Mouse (Mus musculus) megakaryocyte progenitor cell, adult 5-6 weeks (primary cell): ENCODE results near the gene Glrx3. TPM values are rescaled to one million over a fixed set of nuclear protein-coding genes. Genes with fewer than 3 reads are reported as not detected.

Experiments
- ATAC-seq: replicated peaks from 2 replicates; pipeline ENCODE4 v1.8.0; 2016; ENCODE audit warnings: mild to moderate bottlenecking, moderate TSS enrichment, inconsistent platforms; ENCODE audit not compliant: poor library complexity
- total RNA-seq, 2 experiments: library from RNA; stranded (forward) in 1 of 2; stranded (reverse) in 1 of 2; fragments of 157-497, 149-512 nt in 1 of 2; fragments of 200-1000 nt in 1 of 2; gene quantifications; 2 replicates each; pipeline versions ENCODE4 v1.2.3 to v1.2.4; 2015 to 2017

Glrx3 gene
- total RNA-seq, 2 experiments from 2014 or later = 135 to 183 TPM

DNA sequence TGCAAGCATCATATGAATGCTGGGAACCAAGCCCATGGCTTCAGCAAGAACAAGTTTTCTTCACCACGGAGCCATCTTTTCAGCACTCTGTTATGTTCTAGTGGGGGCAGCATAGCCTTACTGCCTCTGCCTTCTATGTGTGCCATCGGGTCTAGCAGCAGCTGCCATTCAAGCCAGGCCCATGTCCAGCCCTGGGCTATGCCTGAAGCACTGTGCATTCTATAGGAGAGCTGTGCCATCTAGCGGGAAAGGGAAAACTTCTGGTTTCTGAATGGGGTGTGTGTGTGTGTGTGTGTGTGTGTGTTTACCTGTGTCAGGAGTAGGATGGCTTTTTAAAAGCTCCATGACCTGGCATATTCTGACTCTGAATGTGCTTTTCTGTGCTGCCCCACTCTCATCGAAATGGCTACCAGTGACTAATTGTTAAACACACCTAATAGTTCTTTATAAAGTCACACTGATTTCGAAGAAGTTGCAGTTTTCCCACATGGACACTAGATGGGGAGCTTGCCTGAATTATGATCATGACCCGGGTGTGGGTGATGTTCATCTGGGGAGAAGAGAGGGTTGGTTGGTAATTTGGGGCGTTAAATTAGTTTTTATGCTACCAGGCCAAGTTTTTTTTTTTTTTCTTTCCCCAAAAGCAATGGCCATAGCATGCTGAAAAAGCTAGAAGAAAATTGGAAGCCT, 34.2 kb downstream of the Glrx3 start:
- ATAC-seq = peak; percentile 65

DNA sequence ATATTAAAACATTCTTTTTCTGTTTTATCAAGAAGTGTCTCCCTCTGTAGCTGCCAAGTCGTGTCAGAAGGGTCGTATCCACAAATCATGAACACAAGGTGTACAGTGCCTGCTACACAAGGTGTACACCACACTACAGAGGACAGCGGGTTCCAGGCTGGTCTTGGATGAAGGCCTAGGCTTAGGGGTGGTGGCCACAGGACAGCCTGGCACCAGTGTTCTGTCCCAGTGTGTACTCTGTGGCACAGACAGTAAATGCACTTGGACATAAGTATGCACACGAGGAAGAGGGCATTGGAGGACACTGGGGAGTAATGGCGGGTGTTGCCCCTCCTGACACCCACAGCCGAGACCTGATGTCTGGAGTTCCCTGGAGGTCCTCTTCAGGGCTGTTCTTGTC, 34.7 kb downstream of the Glrx3 start:
- ATAC-seq = no peak

DNA sequence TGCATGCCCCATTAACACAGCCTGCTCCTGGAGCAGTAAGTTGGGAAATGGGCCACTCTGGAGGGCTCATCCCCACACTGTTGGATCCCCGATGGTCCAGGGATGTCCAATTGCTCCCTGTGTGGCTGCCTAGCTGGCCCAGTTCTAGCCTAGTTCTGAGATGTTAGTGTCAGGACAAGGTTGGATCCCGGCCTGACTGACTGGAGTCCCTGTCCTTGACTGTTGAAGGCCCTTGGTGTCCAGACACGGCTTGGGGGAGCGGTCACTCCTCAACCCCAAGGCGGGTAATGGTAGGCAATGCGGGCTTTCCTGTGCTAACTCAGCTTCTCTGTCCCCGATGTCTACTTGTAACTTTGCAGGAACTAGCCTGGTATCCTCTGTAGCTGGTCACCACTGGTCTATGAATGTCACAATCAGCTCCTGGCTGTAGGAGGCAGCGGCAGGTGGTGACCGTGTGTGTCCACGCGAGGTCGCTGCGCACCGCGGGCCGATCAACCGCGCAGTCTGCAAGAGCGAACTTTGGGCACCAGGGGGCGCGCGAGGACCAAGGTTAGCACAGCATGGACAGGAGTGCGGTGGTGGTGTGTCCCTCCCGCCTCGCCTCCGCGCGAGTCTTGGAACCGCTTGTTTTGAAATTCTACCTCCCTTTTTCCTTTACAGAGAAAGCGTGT, 40.7 kb downstream of the Glrx3 start:
- peak; percentile 100 for ATAC-seq

DNA sequence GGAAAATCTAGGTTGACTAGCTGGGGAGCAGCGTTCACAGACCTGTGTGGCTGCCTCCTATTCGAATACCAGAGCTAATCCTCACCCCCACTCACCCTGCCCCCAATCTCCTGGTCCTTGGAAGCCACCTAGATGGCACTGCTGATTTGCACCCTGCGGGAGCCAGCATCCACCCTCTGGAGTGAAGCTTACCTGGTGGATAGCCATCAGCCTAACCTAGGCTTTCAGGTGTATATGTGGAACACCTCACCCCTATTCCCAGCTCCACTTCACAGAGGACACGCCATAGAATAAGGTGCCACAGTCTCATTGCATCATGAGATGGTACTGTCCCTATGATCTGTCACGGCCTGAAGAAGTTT, 41.2 kb downstream of the Glrx3 start:
- peak; percentile 20; the same call in 1 of the 2 replicates for ATAC-seq

DNA sequence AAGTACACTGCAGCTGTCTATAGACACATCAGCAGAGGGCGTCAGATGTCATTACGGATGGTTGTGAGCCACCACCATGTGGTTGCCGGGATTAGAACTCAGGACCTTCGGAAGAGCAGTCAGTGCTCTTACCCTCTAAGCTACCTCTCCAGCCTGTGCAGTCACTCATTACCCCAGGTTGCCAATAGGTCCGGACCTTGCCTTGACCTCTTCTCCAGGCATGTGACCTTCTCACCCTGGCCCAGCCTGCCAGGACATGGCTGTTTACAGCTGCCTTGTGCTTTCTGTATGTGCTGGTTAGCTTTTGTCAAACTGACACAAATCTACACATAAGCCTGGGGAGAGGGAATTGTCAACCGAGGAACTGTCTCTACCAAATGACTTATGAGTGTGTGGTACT, 43.4 kb downstream of the Glrx3 start:
- ATAC-seq = no peak

DNA sequence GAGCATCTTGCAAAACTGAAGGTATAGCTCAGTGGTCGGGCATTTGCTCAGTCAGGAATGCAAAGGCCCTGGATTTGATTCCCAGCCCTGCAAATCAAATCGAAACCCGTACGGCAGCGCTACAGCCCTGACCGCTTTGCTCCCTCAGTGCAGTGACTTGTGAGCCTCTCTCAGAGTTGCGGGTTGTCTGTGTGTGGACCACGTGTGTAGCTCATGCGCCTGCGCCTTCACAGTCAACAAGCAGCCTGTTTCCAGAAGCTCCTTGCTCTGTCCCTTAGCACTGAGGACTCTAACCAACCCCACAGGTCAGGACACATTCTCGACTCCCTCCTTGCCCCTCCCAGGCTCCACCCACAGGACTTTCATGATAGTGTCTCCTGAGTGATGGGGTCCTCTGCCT, 46.6 kb downstream of the Glrx3 start:
- ATAC-seq = no peak

DNA sequence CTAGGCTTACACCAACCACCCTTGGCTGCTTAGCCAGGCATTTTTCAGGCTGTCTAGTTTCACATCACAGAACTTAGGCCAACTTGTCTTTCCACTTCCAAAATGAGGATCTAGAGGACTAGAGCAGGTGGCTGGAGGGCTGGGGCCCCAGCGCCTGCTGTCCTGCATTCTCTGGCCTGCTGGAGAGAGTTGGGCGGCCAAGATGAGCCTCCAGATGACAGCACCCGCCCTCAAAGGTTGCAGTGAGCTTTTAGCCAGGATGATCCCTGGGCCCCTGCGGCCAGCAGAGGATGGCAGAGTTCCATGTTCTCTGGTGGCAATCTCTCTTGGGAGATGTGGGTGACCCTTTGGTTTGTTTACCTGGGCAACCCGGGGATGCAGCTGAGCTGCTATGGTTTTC, 51.0 kb downstream of the Glrx3 start:
- ATAC-seq = no peak

DNA sequence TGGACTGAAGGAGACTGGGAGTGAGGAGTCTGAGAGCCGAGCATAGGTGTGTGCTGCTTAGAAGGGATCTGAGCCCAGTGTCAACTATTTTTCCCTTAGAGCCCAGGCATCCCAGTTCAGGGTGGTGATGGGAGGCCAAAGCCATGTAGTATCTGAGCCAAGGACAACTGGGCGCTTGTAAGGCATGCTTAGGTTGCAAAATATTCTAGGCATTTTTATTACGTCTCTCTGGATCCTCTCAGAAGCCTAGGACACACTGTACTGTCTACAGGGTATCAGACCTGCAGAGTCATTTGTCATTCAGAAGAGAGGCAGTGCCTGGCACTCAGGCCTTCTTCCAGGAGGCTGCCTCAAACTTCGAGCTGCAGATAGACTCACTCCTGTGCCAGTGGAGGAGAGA, 53.3 kb downstream of the Glrx3 start:
- no peak for ATAC-seq

DNA sequence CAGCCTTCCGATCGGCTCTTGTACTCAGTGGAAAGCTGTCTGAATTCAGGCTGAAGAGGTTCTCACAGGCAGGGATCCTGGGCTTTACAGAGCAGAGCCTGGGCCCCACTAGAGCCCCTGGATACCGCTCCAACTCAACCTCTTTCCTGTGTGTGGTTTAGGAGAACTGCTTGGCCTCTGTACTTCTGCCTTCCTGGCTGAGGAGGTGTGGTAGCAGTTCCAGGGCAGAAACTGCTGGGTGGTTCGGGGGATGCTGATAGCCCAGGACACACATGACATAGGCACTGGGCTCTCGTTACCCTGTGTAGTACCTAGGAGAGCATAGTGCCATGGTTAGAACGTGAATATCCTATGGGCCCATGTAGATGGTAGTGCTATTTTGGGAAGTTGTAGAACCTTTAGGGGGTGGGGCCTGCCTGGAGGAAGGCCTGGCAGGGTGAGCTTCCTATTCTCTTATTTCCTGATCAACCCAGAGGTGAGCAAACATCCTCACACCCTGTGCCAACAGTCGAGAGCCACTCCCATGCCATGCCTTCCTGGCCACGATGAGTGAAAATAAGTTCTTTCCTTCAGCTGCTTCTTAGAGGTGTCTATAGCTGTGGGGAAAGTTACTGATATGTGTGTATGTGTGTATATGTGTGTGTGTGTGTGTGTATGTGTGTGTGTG, 55.0 kb downstream of the Glrx3 start:
- peak; percentile 79 for ATAC-seq

DNA sequence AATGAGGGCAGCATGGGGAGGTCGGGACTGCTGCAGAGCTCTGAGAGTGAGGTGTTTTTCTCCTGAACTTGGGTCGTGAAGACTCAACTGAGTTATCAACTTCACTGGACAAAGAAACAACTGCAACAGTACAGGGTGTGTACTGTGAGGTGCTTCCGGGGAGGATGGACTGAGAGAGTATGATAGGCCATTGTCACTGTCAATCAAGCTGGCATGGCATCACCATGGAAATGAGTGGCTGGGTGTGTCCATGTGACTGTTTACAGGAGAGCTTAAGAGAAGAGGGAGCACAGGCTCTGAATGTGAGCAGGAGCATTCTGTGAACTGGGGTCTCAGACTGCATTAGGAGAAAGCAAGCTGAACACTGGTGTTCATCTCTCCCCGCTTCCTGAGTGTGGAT, 61.3 kb downstream of the Glrx3 start:
- no peak for ATAC-seq

DNA sequence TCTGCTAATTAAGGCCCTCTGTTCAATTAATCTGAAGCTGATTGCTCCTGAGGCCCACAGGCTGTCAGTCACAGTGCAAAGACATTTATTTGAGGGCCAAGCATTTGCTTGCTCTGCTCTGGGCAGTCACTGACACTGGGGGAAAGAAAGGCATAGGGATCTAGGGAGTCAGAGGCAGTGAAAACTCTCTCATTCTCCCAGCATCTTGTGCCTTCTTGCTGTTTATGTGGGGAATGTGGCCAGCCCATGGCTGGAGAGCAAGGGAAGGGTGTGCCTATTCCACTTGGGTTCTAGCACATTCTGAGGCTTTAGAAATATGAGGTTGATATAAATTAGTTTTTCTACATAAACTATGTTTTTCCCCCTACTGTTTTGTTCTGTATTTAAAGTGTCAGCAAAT, 80.2 kb downstream of the Glrx3 start:
- no peak for ATAC-seq

DNA sequence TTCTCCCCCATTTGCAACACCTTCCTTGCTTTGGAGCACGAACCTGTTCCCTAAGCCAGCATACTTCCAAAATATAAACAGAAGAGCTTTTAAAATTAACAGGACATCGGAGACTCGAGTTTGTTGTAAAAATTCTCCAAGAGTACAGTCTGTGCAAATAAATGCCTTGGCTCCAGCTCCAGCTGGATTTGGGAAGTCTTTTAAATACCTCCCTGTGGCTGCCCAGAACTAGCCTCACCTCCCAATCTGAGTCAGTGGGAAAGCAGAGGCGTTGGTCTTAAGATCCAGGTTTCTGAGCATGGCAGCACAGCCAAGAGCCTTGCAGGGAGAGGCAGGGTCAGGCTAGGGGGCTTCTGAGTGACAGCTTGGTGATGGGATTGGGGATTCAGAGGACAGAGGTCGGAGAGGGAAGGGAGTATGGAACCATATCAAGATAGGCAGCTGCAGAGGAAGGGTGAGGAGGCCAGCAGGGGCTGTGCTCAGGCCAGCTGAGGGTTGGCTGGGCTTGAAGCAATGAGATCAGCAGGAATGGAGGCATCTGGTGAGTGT, 80.7 kb downstream of the Glrx3 start:
- no peak for ATAC-seq

Other genes with a start within 250 kb of the Glrx3 start
- gene Ebf3, start 123.2 kb upstream of the Glrx3 start, total RNA-seq (2015) = 0.07 TPM in 1 of 2 replicates, not detected in the other
- gene Ebf3, start 123.2 kb upstream of the Glrx3 start, total RNA-seq (2017) = 0.12 TPM in 1 of 2 replicates, not detected in the other
- 13.1 and 16.8 TPM in 2 replicates for gene 9430038I01Rik, start 26.9 kb upstream of the Glrx3 start, total RNA-seq (2015)
- 11.8 and 16.3 TPM in 2 replicates for gene 9430038I01Rik, start 26.9 kb upstream of the Glrx3 start, total RNA-seq (2017)